Mouse (Mus musculus): Measurements from ENCODE around the gene Arfrp1. TPM values are rescaled to one million over a fixed set of nuclear protein-coding genes. Genes with fewer than 3 reads are reported as not detected.

The Arfrp1 gene
- total RNA-seq, 2 experiments from 2014 or later = 43.2 to 50.1 TPM

- no peak for DNase-seq (ENCODE audit: low spot score in 2 of 2)
- Histone ChIP-seq H3K4me3 (peak overlapping the region; percentile 77), H3K27ac (peak overlapping the region; percentile 96)
- TF ChIP-seq CTCF (conservative IDR thresholded peaks at IDR 0.05) = no peak
Observed at GRCm38 (mm10) chr2:181365655-181366075, 461 bp upstream of the Arfrp1 start.

DNA sequence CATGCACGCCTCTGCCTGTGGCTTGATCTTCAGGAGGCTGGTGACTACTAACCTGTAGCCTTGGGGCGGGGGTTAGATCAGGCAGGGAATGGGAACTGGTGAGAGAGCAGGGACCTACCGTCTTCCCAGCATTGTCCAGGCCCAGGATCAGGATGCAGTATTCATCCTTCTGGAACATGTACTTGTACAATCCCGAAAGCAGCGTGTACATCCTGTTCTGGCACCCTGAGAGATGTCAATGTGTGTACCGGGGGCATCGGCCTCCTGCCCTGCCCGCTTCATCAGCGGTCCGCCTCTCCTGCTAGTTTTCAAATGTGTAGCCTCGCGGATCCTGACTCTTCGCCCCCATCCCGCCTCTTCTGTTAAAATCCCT is 731 bp downstream of the Arfrp1 start:
- Histone ChIP-seq H3K4me3 (peak overlapping the region; percentile 77), H3K27ac (peak overlapping the region; percentile 96)
- no peak for DNase-seq (ENCODE audit: low spot score in 2 of 2)
- no peak for TF ChIP-seq CTCF (conservative IDR thresholded peaks at IDR 0.05)

- no peak for TF ChIP-seq CTCF (conservative IDR thresholded peaks at IDR 0.05)
- DNase-seq (ENCODE audit: low spot score in 2 of 2) = no peak
- Histone ChIP-seq H3K4me3 (peak overlapping the region; percentile 77), H3K27ac (no peak overlapping the region)
Observed at GRCm38 (mm10) chr2:181363946-181364345, 1.3 kb downstream of the Arfrp1 start.

DNA sequence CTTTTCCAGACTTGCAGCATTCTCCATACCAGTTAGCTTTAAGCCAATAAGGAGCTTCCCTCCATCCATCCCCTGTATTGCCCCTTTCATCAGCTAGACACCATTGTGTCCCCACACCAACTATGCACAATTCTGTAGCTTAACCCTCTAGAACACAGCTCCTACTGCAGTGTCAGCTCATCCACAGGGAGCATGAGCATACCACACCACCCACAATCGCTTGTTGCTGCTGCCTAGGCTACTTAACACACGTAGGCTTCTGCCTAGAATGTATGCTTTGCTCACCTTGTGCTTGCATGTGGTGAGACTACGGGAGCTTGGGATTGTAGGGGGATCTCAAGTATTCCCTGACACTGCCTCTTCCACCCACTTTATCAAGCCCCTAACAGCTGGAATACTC is 8.4 kb downstream of the Arfrp1 start:
- no peak for TF ChIP-seq CTCF (conservative IDR thresholded peaks at IDR 0.05)
- H3K4me3 ChIP-seq = no peak overlapping the region
- no peak overlapping the region for H3K27ac ChIP-seq
- no peak for DNase-seq (ENCODE audit: low spot score in 2 of 2)

DNA sequence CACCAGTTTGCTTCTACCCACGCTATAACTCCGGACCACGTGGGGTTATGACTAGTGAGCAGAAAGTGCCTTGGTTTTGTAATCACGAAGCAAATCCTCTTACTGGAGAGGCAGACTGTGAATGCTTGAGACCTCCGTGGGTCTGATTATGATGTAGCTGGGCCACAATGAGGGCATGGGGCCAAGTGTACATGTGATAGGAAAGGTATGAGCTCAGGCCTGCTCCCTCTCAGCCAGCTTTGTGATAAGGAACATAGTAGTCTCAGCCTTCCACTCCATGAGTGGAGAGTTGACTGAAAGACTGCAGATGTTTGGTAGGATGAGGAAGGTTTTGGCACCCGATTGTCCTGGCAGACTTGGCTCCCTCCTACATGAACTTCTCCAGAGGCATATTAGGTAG is 22.4 kb downstream of the Arfrp1 start:
- Histone ChIP-seq H3K4me3 (no peak overlapping the region), H3K27ac (no peak overlapping the region)
- DNase-seq (ENCODE audit: low spot score in 2 of 2) = no peak
- no peak for TF ChIP-seq CTCF (conservative IDR thresholded peaks at IDR 0.05)

DNA sequence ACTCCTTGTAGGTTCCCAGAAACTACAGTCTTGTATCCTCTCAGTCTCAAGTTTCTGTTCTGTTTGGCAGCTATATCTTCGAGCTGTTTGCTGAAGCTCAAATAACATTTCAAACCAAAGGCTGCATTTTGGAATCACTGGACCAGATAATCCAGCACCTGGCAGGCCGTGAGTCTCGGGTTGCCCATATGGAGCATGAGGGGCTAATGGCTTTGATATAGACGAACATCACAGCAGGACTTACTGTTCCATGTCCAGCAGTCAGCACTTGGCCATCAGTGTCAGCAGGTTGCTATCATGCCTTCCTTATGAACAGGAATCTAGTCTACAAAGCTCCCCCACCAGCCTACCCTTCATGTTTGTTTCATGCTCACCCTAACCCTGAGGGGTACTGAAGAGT is 24.8 kb downstream of the Arfrp1 start:
- no peak for TF ChIP-seq CTCF (conservative IDR thresholded peaks at IDR 0.05)
- no peak for DNase-seq (ENCODE audit: low spot score in 2 of 2)
- no peak overlapping the region for H3K4me3 ChIP-seq
- H3K27ac ChIP-seq = no peak overlapping the region

- peak; percentile 87 for TF ChIP-seq CTCF (conservative IDR thresholded peaks at IDR 0.05)
- H3K27ac ChIP-seq = no peak overlapping the region
- H3K4me3 ChIP-seq = no peak overlapping the region
- peak; percentile 50 to 73 for DNase-seq (ENCODE audit: low spot score in 2 of 2)
Observed at GRCm38 (mm10) chr2:181334023-181334422, 31.2 kb downstream of the Arfrp1 start.

- H3K27ac ChIP-seq = no peak overlapping the region
- no peak for TF ChIP-seq CTCF (conservative IDR thresholded peaks at IDR 0.05)
- no peak overlapping the region for H3K4me3 ChIP-seq
- DNase-seq (ENCODE audit: low spot score in 2 of 2) = no peak
Observed at GRCm38 (mm10) chr2:181332542-181332941, 32.7 kb downstream of the Arfrp1 start.

DNA sequence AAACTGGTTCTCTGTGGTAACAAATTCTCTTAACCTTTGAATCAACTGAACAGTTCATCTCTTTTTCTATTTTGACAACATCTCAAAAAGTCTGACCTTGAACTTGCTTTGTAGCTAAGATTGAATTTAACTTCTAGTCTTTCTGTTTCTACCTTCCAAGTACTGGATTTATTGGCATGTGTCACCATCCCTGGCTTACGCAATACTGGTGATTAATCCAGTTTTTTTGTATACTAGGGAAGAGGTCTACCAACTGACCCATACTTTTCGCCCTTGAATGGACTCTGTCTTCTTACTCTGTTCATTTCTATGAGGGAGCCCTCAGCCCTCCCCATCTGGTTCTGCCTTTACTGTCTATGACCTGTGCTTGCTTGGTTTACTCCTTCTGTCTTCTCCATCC is 39.1 kb downstream of the Arfrp1 start:
- no peak for TF ChIP-seq CTCF (conservative IDR thresholded peaks at IDR 0.05)
- Histone ChIP-seq H3K4me3 (no peak overlapping the region), H3K27ac (no peak overlapping the region)
- no peak for DNase-seq (ENCODE audit: low spot score in 2 of 2)

DNA sequence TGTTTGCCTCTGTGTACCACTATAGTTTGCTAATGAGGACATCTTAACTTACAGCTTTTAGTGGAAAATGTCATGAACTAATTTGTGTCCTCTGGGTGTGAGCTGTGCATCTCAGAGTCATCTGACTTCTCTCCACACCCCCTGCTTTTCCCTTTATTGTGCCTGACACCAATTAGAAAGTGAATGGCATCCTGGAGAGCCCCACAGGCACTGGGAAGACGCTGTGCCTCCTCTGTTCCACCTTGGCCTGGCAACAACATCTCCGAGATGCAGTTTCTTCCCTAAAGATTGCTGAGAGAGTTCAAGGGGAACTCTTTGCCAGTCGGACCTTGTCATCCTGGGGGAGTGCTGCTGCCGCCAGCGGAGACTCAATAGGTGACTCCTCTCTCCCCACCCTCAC is 43.1 kb downstream of the Arfrp1 start:
- TF ChIP-seq CTCF (conservative IDR thresholded peaks at IDR 0.05) = no peak
- Histone ChIP-seq H3K4me3 (no peak overlapping the region), H3K27ac (no peak overlapping the region)
- DNase-seq (ENCODE audit: low spot score in 2 of 2) = no peak

GRCm38 (mm10) chr2:181320103-181320499 is 45.1 kb downstream of the Arfrp1 start:
- DNase-seq (ENCODE audit: low spot score in 2 of 2) = no peak
- peak overlapping the region; percentile 88 for H3K27ac ChIP-seq
- peak overlapping the region; percentile 58 for H3K4me3 ChIP-seq
- no peak for TF ChIP-seq CTCF (conservative IDR thresholded peaks at IDR 0.05)

- peak; percentile 60 for TF ChIP-seq CTCF (conservative IDR thresholded peaks at IDR 0.05)
- H3K4me3 ChIP-seq = peak within 1 kb of the TSS; percentile 58
- peak within 1 kb of the TSS; percentile 88 for H3K27ac ChIP-seq
- peak; percentile 80 to 81 for DNase-seq (ENCODE audit: low spot score in 2 of 2)
Observed at GRCm38 (mm10) chr2:181319248-181320102, 45.7 kb downstream of the Arfrp1 start, which contains the start of gene Rtel1. TSS of gene Rtel1 (plus strand) at chr2:181319739.

DNA sequence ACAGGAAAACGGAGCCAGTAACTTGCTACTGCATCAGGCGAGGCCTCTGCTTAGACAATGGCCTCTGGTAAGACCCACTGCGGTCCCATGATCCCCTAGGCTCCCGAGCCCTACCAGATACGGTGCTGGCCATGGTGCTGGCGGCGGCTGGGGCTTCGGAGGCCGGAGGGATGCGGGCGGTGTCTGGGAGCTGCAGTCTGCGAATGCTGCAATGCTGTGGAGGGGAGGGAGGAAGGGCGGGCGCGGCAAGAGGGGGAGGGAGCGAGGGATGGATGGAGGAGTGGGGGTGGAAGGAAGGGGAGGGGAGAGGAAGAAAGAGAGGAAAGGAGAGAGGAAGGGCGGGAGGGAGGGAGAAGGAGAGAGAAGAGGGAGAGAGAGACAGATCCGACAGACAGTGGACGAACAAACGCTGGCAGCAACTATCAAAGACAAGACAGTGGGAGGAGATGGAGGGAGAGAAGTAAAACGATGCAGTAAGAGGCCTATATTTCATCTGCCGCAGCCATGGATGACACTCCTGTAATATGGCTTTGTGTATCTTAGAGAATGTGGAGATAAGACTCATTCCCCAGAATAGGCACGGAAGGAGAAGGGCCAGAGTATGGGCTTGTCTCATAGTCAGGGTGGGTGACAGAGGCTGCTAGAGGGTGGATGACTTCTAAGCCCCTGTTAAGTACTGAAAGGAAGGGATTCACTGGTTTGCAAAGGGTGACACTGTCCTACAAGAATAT is 51.0 kb downstream of the Arfrp1 start, which contains the start of gene Stmn3:
Gene Stmn3, minus strand, starts transcription at position 421 of the 731 bp plus-strand sequence.
- peak; percentile 77 to 78 for DNase-seq (ENCODE audit: low spot score in 2 of 2)
- H3K4me3 ChIP-seq = peak within 1 kb of the TSS; percentile 67
- no peak for TF ChIP-seq CTCF (conservative IDR thresholded peaks at IDR 0.05)

More for the DNA sequence above, 51.0 kb downstream of the Arfrp1 start, which contains the start of gene Stmn3:
- H3K27ac ChIP-seq = peak within 1 kb of the TSS; percentile 95
